In genomic region chr5:35449556-35449955, GRCm38 (mm10) we compare ENCODE assay signal across 24 mouse cellular contexts.
DNase-seq lines count a peak whose midpoint lies in the region; ATAC-seq and TF ChIP-seq lines count a peak whose summit lies in the region.
"Had no signal": no experiment of that assay in that cellular context is flagged by ENCODE, and none has a peak within 500 bp of the region (broad histone marks: within the 10 kb centered on the region; RNA-seq: fewer than 3 reads in every experiment).

No protein-coding gene starts in this region.

- WGBS in forebrain, embryonic 10.5 days: 84% methylated on average over 4 of the region's 4 CpGs
- 59% methylated on average over 4 of the region's 4 CpGs for WGBS in forebrain, embryonic 12.5 days
- WGBS in forebrain, postnatal 0 days: 55% methylated on average over 4 of the region's 4 CpGs
- WGBS in forebrain, embryonic 11.5 days: 71% methylated on average over 4 of the region's 4 CpGs

- no peaks in the 10 kb centered on the region for H3K36me3 ChIP-seq in forebrain, embryonic 10.5 days (replicated peaks)
- H3K36me3 ChIP-seq in forebrain, embryonic 12.5 days (replicated peaks): no peaks in the 10 kb centered on the region
- no peaks in the 10 kb centered on the region for H3K36me3 ChIP-seq in forebrain, postnatal 0 days (ENCODE audit: insufficient read depth)
- no peaks in the 10 kb centered on the region for H3K36me3 ChIP-seq in forebrain, embryonic 11.5 days (ENCODE audit: control insufficient read depth, insufficient read depth, low read length)
- H3K36me3 ChIP-seq: embryonic facial prominence, embryonic 10.5 days; embryonic facial prominence, embryonic 12.5 days; G1E had no signal

- ATAC-seq in forebrain, embryonic 12.5 days (ENCODE audit: low FRiP score): no peak
- no peak for ATAC-seq in forebrain, postnatal 0 days
- ATAC-seq in forebrain, embryonic 11.5 days (replicated peaks; ENCODE audit: low FRiP score): no peak
- ATAC-seq: activated CD4-positive, CD25-positive, alpha-beta regulatory T cell, adult 4 months; CD4-positive, CD25-positive, alpha-beta regulatory T cell, adult 4 months; forebrain, embryonic 16.5 days; Patski had no signal

- H3K27ac ChIP-seq in forebrain, embryonic 10.5 days: 0 out of 2 replicates have a peak overlapping the region, but pooled peaks have one; percentile 79
- no peak overlapping the region for H3K27ac ChIP-seq in forebrain, embryonic 12.5 days
- H3K27ac ChIP-seq in forebrain, postnatal 0 days (ENCODE audit: low read depth, low read length): no peak overlapping the region
- no peak overlapping the region for H3K27ac ChIP-seq in forebrain, embryonic 11.5 days (ENCODE audit: low read depth, low read length)
- H3K27ac ChIP-seq in left cerebral cortex, adult 2 months: no peak overlapping the region
- H3K27ac ChIP-seq: embryonic facial prominence, embryonic 10.5 days; embryonic facial prominence, embryonic 12.5 days had no signal

- no peak overlapping the region for H3K4me2 ChIP-seq in forebrain, embryonic 12.5 days
- H3K4me2 ChIP-seq in forebrain, postnatal 0 days (ENCODE audit: low read depth): no peak overlapping the region
- H3K4me2 ChIP-seq in forebrain, embryonic 11.5 days (ENCODE audit: low read depth, low read length, severe bottlenecking): no peak overlapping the region
- H3K4me2 ChIP-seq: embryonic facial prominence, embryonic 12.5 days had no signal

- TF ChIP-seq CTCF in forebrain, postnatal 0 days (IDR thresholded peaks at IDR 0.05; ENCODE audit: low read depth): no peak
- no peak for TF ChIP-seq CTCF in left cerebral cortex, adult 2 months (IDR thresholded peaks at IDR 0.05)

- H3K9me3 ChIP-seq in forebrain, embryonic 10.5 days: no peaks in the 10 kb centered on the region
- no peaks in the 10 kb centered on the region for H3K9me3 ChIP-seq in forebrain, embryonic 12.5 days
- H3K9me3 ChIP-seq in forebrain, postnatal 0 days (ENCODE audit: low read length): no peaks in the 10 kb centered on the region
- H3K9me3 ChIP-seq in forebrain, embryonic 11.5 days (ENCODE audit: control insufficient read depth, low read length): no peaks in the 10 kb centered on the region
- H3K9me3 ChIP-seq: embryonic facial prominence, embryonic 10.5 days; embryonic facial prominence, embryonic 12.5 days; G1E had no signal

- DNase-seq in forebrain, embryonic 10.5 days (ENCODE audit: extremely low spot score, low spot score): no peak
- peak; percentile 31 for DNase-seq in forebrain, postnatal 0 days
- no peak for DNase-seq in forebrain, embryonic 11.5 days (ENCODE audit: low spot score)
- DNase-seq in brain, adult 2 months (ENCODE audit: low read depth, low spot score): peak; percentile 35
- DNase-seq in retina, embryonic 14.5 days (ENCODE audit: low spot score): peak; percentile 58
- DNase-seq in urinary bladder, adult 2 months (ENCODE audit: low spot score): no peak
- DNase-seq in left cerebral cortex, adult 2 months (ENCODE audit: extremely low spot score in 1 of 2, low spot score in 2 of 2): no peak
- DNase-seq: adrenal gland, adult 8-10 months; adrenal gland, postnatal 14 days; adrenal gland, postnatal 36 days; B cell, adult 2 months; cerebellum, adult 11-12 months; cerebellum, adult 2 months; cerebellum, adult 9-10 months; cerebellum, postnatal 10 days; cerebellum, postnatal 25 days had no signal

- intact Hi-C loops in left cerebral cortex, adult 2 months (cut with DNase I): no loop called here

- peaks cover 70% of the 10 kb centered on the region for H3K4me1 ChIP-seq in forebrain, embryonic 10.5 days
- peaks cover 46% of the 10 kb centered on the region for H3K4me1 ChIP-seq in forebrain, embryonic 12.5 days
- peaks cover 14% of the 10 kb centered on the region; the same call in 1 of the 2 replicates for H3K4me1 ChIP-seq in forebrain, postnatal 0 days (ENCODE audit: insufficient read depth)
- H3K4me1 ChIP-seq in forebrain, embryonic 11.5 days (replicated peaks; ENCODE audit: control insufficient read depth, insufficient read depth, low read length): peaks cover 8% of the 10 kb centered on the region; the same call in 1 of the 2 replicates

- no peak overlapping the region for H3K9ac ChIP-seq in forebrain, embryonic 12.5 days
- H3K9ac ChIP-seq in forebrain, postnatal 0 days: no peak overlapping the region
- H3K9ac ChIP-seq in forebrain, embryonic 11.5 days (ENCODE audit: low read length): no peak overlapping the region
- H3K9ac ChIP-seq: embryonic facial prominence, embryonic 12.5 days had no signal

- H3K4me3 ChIP-seq in forebrain, embryonic 10.5 days: no peak overlapping the region
- no peak overlapping the region for H3K4me3 ChIP-seq in forebrain, embryonic 12.5 days (replicated peaks)
- H3K4me3 ChIP-seq in forebrain, postnatal 0 days (ENCODE audit: low read depth, low read length): no peak overlapping the region
- no peak overlapping the region for H3K4me3 ChIP-seq in forebrain, embryonic 11.5 days (ENCODE audit: low read depth, low read length)
- H3K4me3 ChIP-seq in left cerebral cortex, adult 2 months: no peak overlapping the region
- H3K4me3 ChIP-seq: embryonic facial prominence, embryonic 10.5 days; embryonic facial prominence, embryonic 12.5 days had no signal

- H3K27me3 ChIP-seq in forebrain, embryonic 10.5 days (ENCODE audit: poor library complexity, severe bottlenecking): peaks cover 73% of the 10 kb centered on the region
- H3K27me3 ChIP-seq in forebrain, embryonic 12.5 days: peaks cover 19% of the 10 kb centered on the region
- no peaks in the 10 kb centered on the region for H3K27me3 ChIP-seq in forebrain, postnatal 0 days (ENCODE audit: insufficient read depth, low read length)
- H3K27me3 ChIP-seq in forebrain, embryonic 11.5 days (ENCODE audit: control insufficient read depth, insufficient read depth, low read length): no peaks in the 10 kb centered on the region

Comparison
In these comparisons a context has a peak if more than half of its experiments do, and no peak if none do; other contexts are left out.
1. DNase-seq: peak in forebrain, postnatal 0 days (single experiment), brain, adult 2 months (single experiment) and retina, embryonic 14.5 days (single experiment); none in forebrain, embryonic 10.5 days (single experiment), forebrain, embryonic 11.5 days (single experiment), urinary bladder, adult 2 months (single experiment) and left cerebral cortex, adult 2 months (0 of 2).